Mouse (Mus musculus) thymus, postnatal 36 days (tissue): ENCODE measurements around the gene Zcchc18.
"Not testable (repeated sequence)": the region's sequence is repeated elsewhere in the genome, so short reads cannot be mapped to it uniquely, and the experiment has no call there.

Source experiments
- DNase-seq, 2 experiments: peaks; one replicate each; pipeline ENCODE4 v3.0.0; 2022; ENCODE audit warnings: mixed read lengths in 2 of 2

Gene Zcchc18

DNA sequence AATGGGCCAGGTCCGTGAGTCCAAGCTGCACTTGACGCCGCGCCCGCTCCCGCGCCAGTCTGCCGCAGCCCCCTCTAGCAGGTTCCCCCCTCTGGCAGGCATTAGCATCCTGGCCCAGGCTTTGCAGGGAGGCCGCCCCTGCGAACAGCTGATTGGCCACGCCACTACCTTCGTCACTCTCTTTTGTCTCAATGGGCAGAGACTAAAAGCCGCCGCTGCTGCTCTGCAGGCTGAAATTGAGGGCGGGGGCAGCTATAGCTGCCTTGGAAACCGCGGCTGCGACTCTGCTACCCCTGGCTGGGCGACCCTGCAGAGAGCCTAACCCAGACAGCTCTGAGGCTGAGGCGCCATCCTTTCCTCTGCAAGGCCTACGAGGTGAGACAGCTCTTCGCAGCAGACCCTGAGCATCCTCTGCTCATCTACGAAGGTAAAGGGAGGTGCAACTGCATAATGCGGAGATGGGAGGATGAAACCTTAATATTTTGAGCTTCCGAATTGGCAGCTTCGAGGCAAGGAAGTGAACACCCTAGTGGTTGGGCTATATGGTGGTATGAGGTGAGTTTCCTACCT lies at the start of gene Zcchc18:
Zcchc18 (plus strand) TSS at position 178 of the 570 bp plus-strand sequence.
- DNase-seq, result peak; percentile 57 to 73

DNA sequence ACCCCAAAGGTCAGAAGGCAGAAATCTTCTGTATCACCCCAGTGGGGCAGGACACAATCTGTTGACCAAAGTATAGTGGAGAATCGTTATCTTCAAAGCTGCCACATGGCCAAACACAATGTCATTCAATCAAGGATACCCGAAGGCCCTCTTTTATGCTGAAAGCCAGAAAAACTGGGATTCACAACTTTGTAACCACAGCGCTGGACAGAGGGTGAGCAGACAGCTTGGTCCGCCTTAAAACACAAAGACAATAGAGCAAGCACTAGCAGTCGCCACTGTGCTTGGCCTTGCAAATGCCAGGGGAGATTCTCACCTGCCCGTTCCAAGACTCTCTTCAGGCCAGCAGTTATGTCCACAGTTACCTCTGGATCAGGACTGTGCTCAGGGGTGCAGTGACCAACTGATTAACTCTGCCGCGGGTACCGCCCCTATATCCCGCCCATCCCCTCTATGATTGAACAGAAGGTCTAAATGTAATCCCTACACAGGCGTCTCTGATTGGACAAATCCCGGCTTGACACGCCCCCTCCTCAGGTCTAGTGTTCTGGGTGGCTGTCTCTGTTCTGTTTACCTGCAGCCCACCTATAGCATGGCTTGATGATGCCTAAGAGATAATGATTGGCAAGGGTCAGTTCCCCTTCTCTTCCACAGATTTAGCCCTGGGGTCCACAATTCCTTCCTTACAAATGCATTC lies 35.2 kb upstream of the Zcchc18 start:
- DNase-seq, result peak in 1 of 2 experiments; percentile 63

DNA sequence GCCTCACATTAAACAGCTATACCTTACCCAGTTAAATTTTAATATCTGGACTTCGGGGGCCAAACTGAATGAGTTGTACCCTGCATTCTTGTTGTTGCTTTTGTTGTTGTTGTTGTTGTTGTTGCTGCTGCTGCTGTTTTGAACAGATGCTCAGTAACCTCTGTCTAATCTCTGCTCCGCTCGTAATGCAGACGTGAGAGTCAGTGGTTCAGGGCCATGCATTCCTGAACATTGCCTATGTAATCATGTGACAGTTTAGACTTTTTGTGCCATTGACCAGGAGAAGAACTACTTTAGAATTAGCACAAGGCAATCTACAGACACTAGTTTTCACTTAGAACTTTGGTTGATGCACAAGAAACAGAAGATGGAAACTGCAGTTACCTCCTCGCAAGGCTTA lies 34.7 kb upstream of the Zcchc18 start:
- DNase-seq, result not testable (repeated sequence)

DNA sequence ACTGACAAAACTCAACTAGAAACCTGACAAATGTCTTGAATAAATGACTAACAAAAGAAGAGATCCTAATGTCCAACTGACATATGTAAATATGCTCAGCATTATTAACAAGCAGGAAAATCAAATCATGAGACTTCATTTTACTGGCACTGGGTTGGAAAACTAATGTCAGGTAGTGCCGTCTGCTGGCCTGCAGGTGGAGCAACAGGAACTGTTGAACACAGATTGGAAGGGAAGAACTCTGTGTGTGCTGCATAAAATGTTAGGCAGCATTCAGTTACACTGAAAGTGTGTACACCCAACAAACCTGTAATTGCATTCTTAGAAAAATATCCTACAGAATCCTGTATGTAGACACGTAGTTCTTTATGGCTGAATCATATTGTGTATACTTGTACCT lies 33.3 kb upstream of the Zcchc18 start:
- no peak for DNase-seq

DNA sequence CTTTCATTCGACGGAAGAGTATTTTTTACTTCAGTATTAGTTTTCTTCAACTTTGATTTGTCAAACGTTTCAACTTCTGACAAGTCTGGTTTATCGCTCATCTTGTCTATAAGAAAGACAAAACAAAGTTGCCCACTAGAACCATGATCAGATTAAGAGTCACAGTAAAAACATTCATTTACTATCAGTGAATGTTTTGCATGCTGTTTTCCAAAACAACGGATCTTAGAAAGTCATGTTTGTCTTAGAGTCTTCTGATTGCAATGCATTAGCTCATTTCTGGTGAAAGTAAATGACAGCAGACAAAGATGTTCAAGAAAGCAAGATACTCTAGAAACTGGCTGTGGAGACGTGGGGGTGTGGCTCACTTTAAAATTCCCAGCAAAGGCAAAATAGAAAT lies 17.6 kb upstream of the Zcchc18 start, which contains the start of gene Tmsb15b2:
Tmsb15b2 (minus strand) TSS at position 101 of the 400 bp plus-strand sequence.
- DNase-seq, result not testable (repeated sequence)

DNA sequence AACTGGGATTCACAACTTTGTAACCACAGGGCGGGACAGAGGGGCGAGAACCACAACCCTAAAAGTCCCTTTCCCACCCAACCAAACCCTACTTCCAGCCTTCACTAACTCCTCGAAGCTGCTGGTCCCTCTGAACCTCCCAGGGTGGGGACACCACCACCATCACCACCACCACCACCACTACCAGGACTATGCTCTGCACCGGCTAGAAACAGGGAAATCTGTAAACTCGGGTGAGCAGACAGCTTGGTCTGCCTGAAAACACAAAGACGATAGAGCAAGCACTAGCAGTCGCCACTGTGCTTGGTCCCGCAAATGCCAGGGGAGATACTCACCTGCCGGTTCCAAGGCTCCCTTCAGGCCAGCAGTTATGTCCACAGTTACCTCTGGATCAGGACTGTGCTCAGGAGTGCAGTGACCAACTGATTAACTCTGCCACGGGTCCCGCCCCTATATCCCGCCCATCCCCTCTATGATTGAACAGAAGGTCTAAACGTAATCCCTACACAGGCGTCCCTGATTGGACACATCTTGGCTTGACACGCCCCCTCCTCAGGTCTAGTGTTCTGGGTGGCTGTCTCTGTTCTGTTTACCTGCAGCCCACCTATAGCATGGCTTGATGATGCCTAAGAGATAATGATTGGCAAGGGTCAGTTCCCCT lies 16.4 kb upstream of the Zcchc18 start, which contains the start of the genes Tmsb15l and Tmsb15b1:
Tmsb15l (minus strand) TSS at position 446 of the 661 bp plus-strand sequence.
Tmsb15b1 (minus strand) TSS at position 451 of the 661 bp plus-strand sequence.
- peak; percentile 65 to 68 for DNase-seq

DNA sequence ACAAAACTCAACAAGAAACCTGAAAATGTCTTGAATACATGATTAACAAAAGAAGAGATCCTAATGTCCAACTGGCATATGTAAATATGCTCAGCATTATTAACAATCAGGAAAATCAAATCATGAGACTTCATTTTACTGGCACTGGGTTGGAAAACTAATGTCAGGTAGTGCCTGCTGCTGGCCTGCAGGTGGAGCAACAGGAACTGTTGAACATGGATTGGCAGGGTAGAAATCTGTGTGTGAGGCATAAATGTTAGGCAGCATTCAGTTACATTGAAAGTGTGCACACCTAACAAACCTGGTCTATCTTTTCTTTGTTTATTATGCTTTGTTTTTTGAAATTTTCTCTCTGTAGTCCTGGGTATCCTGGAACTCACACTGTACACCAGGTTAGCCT lies 14.3 kb upstream of the Zcchc18 start:
- DNase-seq, result no peak

DNA sequence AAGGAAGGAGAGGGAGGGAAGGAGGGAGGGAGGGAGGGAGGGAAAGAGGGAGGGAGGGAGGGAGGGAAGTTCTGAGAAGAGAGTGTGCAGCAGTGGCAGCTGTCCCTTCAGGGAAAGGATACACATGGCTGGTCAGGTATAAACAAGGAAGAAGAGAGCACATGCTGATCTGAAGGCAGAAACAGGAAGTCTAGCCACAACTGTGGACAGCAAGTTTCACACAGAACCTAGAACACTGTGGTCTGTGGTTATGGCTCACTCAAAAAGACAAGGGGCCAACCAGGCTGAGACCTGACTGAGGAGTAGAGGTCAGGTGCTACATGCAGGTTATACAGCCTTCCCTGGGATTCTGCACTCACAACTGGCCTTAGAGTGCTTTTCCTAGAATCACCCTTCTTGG lies 6.9 kb upstream of the Zcchc18 start:
- no peak for DNase-seq

DNA sequence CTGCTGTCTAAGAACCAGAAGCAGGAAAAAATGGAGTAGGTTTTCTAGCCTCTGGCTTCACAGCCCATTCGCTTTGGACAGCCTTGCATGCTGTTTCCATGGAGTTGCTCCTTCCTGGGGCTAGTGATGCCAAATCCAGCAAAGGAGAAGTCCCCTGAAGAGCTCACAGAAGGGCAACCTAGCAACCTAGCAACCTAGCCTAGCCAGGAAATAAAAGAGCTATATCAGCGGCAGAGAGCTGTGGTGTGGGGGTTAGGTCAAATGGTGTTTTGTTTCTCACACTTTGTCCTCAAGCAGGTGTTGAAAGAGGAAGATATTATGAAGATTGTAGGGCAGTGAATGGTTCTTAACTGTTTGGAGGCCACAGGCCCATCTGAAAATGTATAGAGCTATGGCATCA lies 1.7 kb upstream of the Zcchc18 start:
- DNase-seq, result no peak

DNA sequence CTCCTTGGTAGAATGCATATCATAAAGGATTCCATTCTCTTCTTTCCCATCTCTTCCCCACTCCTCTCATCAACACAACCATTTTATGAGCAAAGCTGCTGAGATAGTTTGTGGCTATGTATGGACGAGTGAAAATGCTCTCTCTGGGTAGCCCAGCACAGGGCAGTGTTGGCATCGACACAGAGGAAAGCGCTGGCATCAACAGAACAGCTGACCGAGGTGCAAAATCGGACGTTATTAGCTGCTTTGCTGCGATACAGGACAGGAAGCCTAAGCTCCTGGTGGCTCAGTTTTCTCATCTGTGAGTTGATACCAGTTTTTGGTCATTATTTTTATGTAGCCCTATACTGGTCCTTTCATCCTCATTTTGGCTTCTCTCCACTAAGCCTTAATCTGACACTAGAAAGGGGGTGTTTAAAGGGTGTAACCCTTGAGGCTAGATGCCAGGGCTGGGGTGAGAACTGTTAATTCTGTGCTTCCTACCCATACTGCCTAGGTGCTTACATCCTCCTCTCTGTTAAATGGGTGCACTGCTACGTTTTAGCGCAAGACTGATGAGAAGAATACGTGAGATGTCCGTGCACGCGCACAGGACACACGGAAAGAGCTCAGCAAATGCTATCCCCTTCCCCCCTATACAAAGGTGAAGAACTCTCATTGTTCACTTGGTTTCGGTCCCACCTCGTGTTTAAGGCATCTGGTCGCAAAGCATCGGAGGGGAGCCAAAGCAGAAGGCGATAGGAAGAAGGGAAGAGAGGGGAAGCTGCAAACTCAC lies 577 bp upstream of the Zcchc18 start:
- DNase-seq, result no peak

DNA sequence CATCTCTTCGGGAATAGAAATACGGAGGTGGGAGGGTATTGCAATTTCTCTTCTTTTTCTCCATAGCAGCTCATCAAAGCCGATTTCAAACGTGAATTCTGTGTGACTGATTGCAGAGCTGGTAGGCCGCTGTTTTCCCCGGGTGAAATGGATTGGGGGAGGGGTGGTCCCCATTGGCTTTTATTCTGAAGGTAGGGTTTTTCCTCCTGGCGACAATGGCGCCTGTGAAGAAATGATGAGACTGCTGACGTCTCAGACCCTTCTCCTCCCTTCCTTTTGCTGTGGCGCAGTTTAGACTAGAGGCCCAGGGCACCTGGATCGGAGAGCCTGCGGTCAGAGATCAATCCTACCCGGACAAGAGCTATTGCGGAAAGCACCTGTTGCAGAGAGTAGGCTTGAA lies 686 bp downstream of the Zcchc18 start:
- no peak for DNase-seq

DNA sequence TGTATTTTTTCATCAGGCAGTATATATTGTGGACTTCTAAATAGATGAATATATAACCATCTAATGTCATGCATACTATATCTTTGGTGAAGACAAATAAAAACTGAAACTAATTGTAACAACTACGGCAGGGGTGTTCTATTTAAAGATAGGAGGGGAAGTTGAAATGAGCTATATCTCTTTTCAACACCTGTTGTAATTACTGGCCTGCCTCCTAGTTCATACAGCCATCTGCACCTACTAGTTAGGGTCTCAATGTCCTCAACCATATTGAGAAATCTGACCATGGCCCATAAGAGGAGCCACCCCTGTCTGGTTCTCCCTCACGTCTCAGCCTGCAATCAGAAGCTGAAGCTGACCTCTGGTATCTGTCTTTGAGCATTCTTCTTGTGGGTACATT lies 3.3 kb downstream of the Zcchc18 start:
- no peak for DNase-seq

DNA sequence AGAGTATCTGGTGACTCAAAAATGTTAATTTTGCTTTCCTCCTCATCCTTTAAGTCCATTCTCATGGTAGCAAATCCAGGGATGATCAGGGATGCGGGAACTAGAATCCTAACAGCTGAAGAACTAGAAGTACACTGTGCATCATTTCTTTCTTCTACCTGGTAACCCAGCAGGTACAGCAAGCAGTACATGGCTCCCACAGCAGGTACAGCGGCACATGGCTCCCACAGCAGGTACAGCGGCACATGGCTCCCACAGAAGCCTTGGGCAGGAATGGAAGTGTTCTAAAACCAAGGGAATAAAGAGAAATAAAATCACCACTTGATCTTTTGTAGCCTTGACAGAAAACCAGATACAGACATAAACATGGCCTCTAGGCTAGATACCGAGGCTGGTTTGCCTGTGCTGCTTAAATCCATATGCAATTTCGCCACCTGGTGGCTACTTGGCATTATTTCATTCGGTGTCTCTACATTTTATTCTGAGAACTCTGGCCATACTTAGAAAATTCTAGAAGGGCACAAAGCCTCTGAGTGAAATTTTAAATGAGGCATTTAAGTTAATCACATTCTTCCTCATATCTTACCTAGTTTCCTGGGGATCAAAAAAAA lies 22.2 kb downstream of the Zcchc18 start:
- peak; percentile 22 to 25 for DNase-seq

DNA sequence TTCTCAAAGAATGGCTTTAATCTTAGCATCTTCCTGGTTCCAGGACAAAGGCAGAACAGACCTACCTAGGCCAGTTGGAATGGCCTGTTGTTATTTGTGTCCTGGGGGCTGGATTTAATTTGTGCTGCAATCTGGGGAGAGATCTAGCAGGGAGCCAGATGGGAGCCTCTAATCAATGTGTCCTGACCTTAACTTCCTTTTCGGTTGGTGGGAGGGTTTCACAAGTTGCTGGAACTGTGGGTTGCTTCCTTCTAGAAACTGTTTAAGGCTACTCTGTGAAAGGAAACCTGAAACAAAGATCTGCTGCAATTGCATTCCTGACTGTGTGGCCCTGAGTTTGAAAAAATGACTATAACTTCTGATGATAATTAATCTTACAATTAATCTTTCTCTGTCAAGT lies 24.7 kb downstream of the Zcchc18 start:
- DNase-seq, result no peak

DNA sequence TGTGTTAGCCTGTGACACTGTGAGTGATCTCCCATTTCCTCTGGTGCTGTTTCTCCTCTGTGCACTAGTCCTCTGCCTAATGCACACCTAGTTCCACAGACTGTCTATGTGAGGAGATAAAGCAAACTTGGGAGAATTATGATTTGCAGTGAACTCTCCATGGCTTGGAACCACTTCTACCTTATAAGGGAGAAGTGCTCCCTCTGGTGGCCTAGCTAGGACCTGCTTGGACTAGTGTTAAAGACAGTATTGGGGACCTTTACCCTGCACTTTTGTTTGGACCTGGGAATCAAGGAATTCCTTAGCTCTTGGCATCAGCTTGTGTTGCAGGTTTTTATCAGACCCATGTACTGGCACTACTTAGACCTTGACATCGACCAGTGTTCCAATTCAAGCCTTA lies 26.4 kb downstream of the Zcchc18 start:
- DNase-seq, result peak; percentile 32 to 45

DNA sequence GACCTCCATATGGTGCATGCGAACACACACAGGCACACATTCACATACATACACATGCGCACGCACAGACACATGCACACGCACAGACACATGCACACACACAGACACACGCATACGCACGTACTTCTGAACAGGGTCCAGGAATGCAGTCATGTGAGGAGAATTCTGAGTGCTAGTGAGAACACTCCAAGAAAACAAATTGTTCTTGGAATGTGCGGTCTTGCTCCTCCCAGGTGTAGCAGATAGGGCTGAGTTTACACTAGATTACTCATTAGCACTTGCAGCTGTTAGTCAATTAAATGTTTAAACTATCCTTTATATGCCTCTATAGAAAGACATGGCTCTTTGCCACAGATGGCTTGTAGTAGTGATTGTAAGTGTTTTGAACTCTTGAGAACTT lies 38.0 kb downstream of the Zcchc18 start:
- DNase-seq, result no peak

DNA sequence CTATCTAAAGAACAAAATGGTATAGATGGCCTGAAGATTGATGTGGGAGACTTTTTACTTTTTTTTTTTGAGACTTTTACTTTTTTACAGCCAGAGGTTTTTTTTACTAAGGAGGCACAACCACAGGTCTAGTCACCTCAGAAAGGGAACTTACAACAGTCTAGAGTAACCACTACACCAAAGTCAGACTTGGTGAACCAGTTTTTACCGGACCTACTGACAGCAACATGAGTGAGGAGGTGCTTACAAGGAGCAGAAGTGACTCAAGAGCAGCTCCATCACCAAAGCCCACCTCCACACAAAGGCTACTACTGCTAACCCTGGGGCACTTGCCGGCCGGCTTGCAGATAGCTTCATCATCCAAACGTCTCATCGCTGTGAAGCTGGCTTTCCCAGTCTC lies 38.8 kb downstream of the Zcchc18 start:
- no peak for DNase-seq

DNA sequence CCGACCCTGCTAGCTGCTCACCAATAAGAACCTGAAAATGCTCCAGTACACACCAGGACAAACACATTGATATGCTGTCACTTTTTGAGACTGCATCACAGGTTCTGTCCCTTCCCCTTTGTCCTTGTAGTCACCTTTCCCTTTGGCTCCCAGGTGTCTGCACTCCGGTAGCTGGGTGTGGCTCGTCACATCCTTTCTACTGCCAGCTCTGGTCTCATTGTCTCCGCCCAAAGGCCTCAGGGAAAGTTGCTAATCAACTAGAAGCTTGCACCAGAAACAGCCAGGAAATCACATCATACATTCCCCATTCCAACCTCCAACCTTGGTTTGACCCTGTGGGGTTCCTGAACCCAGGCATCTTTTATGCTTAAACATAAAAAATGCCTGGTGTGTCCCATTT lies 41.4 kb downstream of the Zcchc18 start:
- DNase-seq, result no peak

DNA sequence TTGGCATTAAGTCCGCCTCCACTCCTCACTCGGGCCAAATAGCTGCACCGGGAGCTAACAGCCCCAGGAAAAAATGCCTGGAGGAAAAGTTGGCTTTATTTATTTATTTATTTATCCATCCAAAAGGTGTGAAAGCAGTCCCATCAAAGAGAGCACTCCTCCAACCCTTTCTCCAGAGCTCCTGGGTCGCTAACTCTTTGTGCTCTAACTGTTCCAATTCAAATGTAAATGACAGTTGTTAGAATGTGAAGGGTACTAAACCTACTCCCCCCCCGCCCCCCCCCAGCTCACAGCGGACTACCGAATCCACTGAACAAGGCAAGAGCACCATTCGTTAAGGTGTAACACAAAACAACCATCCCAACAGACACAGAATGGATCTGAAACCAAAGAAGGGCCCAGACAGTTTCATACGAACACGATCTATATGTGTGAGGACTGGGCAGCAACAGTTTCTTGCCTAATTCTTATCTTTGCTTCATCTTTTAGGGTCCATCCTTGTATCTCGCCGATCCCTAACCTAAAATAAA lies 44.6 kb downstream of the Zcchc18 start:
- no peak for DNase-seq

DNA sequence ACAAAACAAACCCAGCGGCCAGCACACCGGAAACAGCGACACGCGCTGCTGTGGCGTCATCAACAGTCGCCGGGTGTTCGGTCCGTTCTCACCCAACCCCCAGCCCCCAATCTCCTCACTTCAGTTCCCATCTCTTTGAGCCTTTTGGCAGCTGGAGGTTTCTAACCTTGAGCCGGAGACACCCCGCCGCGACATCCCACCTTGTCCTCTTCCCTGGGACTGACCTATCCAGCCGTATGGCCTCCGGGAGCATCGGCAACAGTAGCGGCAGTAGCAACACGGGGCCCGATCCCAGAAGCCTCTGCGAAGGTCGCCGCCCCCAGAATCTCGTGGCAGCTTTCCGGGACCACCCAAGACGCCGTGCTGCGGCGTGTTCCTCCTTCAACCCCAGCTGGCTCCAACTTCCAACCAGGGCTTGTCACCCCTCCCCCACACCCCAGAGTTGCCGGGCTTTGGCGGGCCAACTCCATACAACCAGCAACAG lies 45.1 kb downstream of the Zcchc18 start, which contains the start of gene Slc25a53:
Slc25a53 (minus strand) TSS at position 303 of the 484 bp plus-strand sequence.
- DNase-seq, result peak; percentile 80 to 83

DNA sequence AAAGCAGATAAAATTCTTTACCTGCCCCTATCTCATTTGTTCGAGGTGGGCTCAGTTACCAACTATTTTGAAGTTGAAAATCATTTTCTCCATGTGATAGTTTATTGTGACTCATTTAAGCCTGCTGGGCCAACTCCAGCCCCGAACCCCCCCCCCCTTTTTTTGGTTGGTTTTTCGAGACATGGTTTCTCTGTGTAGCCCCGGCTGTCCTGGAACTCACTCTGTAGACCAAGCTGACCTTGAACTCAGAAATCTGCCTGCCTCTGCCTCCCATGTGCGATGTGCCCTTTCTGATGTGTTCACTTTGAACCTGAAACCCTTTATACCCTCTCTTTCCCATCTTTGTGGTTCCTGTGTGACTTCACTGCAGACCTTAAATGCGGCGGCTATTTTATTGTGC lies 45.5 kb downstream of the Zcchc18 start:
- DNase-seq, result no peak
